ENCODE assay signal across 22 mouse cellular contexts in genomic region chr5:135220941-135221340, GRCm38 (mm10). TPM values are rescaled to one million over a fixed set of nuclear protein-coding genes. Genes with fewer than 3 reads are reported as not detected.
"Had no signal": no experiment of that assay in that cellular context is flagged by ENCODE, and none has a peak within 500 bp of the region (broad histone marks: within the 10 kb centered on the region; RNA-seq: fewer than 3 reads in every experiment).

No protein-coding gene starts in this region.

- H3K27ac ChIP-seq: kidney, embryonic 15.5 days; left cerebral cortex, adult 2 months; limb, embryonic 12.5 days; limb, embryonic 15.5 days; liver, embryonic 14.5 days; macrophage; midbrain, embryonic 12.5 days; midbrain, embryonic 15.5 days; neural tube, embryonic 12.5 days; neural tube, embryonic 15.5 days had no signal

- H3K4me3 ChIP-seq: kidney, embryonic 15.5 days; left cerebral cortex, adult 2 months; limb, embryonic 12.5 days; limb, embryonic 15.5 days; midbrain, embryonic 12.5 days; midbrain, embryonic 15.5 days; neural tube, embryonic 12.5 days; neural tube, embryonic 15.5 days had no signal

- H3K4me1 ChIP-seq: kidney, embryonic 15.5 days; limb, embryonic 12.5 days; limb, embryonic 15.5 days; midbrain, embryonic 12.5 days; midbrain, embryonic 15.5 days; neural tube, embryonic 12.5 days; neural tube, embryonic 15.5 days had no signal

- H3K4me2 ChIP-seq: kidney, embryonic 15.5 days; limb, embryonic 12.5 days; limb, embryonic 15.5 days; liver, embryonic 11.5 days; lung, embryonic 14.5 days; midbrain, embryonic 12.5 days; midbrain, embryonic 15.5 days; neural tube, embryonic 12.5 days; neural tube, embryonic 15.5 days had no signal

- ATAC-seq: liver, postnatal 0 days; lung, postnatal 0 days; midbrain, embryonic 15.5 days had no signal

- H3K27me3 ChIP-seq: kidney, embryonic 15.5 days; limb, embryonic 12.5 days; limb, embryonic 15.5 days; midbrain, embryonic 12.5 days; midbrain, embryonic 15.5 days; neural tube, embryonic 12.5 days; neural tube, embryonic 15.5 days had no signal

- H3K9ac ChIP-seq: kidney, embryonic 15.5 days; limb, embryonic 12.5 days; limb, embryonic 15.5 days; liver, embryonic 14.5 days; liver, postnatal 0 days; lung, embryonic 14.5 days; midbrain, embryonic 12.5 days; midbrain, embryonic 15.5 days; neural tube, embryonic 12.5 days; neural tube, embryonic 15.5 days had no signal

- H3K9me3 ChIP-seq: kidney, embryonic 15.5 days; limb, embryonic 12.5 days; limb, embryonic 15.5 days; midbrain, embryonic 12.5 days; midbrain, embryonic 15.5 days; neural tube, embryonic 12.5 days; neural tube, embryonic 15.5 days had no signal

- DNase-seq: kidney, postnatal 10 days; kidney, postnatal 36 days; layer of hippocampus, postnatal 36 days; left cerebral cortex, postnatal 4 days; liver, postnatal 0 days; lung, embryonic 14.5 days; retina, postnatal 1 day; right cerebral cortex, postnatal 25 days; thymus, adult 18-20 months; thymus, postnatal 36 days had no signal

RNA-seq across cellular contexts. Expression of gene Fzd9, which starts 30.1 kb away (rescaled TPM):
- polyA plus RNA-seq: macrophage had no signal
